Mouse (Mus musculus): ENCODE results near the gene Ppp1r11. TPM values are rescaled to one million over a fixed set of nuclear protein-coding genes. Genes with fewer than 3 reads are reported as not detected.
A peak's percentile ranks its signal among the peaks of the same experiment; 100 is the strongest.
"Not testable (repeated sequence)": the region's sequence is repeated elsewhere in the genome, so short reads cannot be mapped to it uniquely, and the experiment has no call there.

The Ppp1r11 gene
- total and polyA plus RNA-seq, 2 experiments from 2014 or later: 28.4 to 145 TPM

DNA sequence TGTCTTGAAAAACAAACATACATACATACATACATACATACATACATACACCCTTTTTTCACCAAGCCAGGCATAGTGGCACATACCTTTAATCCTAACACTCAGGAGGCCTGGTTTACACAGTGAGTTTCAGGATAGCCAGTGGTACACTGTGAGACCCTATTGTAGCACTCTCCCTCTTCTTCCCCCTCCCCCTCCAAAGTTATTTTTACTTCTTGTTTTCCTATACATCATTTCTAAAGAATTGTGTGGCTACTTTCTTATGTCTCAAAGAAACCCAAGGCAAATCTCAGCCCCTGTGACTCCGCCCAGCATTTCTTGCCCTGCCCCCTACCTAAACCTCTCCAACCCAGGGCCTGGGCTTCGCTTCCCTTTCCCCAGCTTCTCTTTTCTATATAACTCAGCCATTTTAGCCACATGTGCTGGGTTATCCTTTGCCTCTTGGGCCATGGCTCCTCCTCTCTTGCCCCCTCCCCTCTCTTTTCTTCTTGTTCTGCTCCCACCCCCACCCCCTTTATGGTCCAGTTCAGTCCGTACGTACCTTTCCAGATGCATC lies 42.3 kb upstream of the Ppp1r11 start:
- 95% methylated on average over 4 of the region's 4 CpGs for WGBS
- Histone ChIP-seq H3K4me2 (ENCODE audit: low read depth, low read length) (no peak overlapping the region), H3K27me3 (ENCODE audit: insufficient read depth, low read length) (no peaks in the 10 kb centered on the region; the same call in 1 of the 2 replicates), H3K9me3 (ENCODE audit: low read length) (no peaks in the 10 kb centered on the region), H3K27ac (no peak overlapping the region), H3K4me1 (ENCODE audit: insufficient read depth, low read length) (no peaks in the 10 kb centered on the region), H3K36me3 (ENCODE audit: insufficient read depth, low read length) (no peaks in the 10 kb centered on the region), H3K4me3 (ENCODE audit: low read length) (no peak overlapping the region), H3K9ac (replicated peaks; ENCODE audit: low read length) (no peak overlapping the region)
- no peak for ATAC-seq
- DNase-seq (ENCODE audit: low spot score): no peak
- no peak for TF ChIP-seq CTCF (IDR thresholded peaks at IDR 0.05; ENCODE audit: low read depth)

- no peaks in the 10 kb centered on the region; the same call in 1 of the 2 replicates for H3K27me3 ChIP-seq (ENCODE audit: insufficient read depth, low read length)
- TF ChIP-seq CTCF (IDR thresholded peaks at IDR 0.05; ENCODE audit: low read depth): no peak
- H3K4me3 ChIP-seq (ENCODE audit: low read length): no peak overlapping the region
- no peaks in the 10 kb centered on the region for H3K4me1 ChIP-seq (ENCODE audit: insufficient read depth, low read length)
- 74% methylated on average over 3 of the region's 3 CpGs for WGBS
- H3K4me2 ChIP-seq (ENCODE audit: low read depth, low read length): no peak overlapping the region
- H3K9ac ChIP-seq (replicated peaks; ENCODE audit: low read length): no peak overlapping the region
- H3K27ac ChIP-seq: no peak overlapping the region
- DNase-seq (ENCODE audit: low spot score) (no peak), ATAC-seq (no peak)
- H3K9me3 ChIP-seq (ENCODE audit: low read length): no peaks in the 10 kb centered on the region
- H3K36me3 ChIP-seq (ENCODE audit: insufficient read depth, low read length): no peaks in the 10 kb centered on the region
These were observed 41.0 kb upstream of the Ppp1r11 start for GRCm38 (mm10) chr17:36992336-36993104.

- not testable (repeated sequence) for H3K4me2 ChIP-seq (ENCODE audit: low read depth, low read length); H3K27me3 ChIP-seq (ENCODE audit: insufficient read depth, low read length); DNase-seq (ENCODE audit: low spot score); H3K4me1 ChIP-seq (ENCODE audit: insufficient read depth, low read length); H3K27ac ChIP-seq; H3K4me3 ChIP-seq (ENCODE audit: low read length); ATAC-seq; H3K9me3 ChIP-seq (ENCODE audit: low read length); H3K9ac ChIP-seq (replicated peaks; ENCODE audit: low read length); H3K36me3 ChIP-seq (ENCODE audit: insufficient read depth, low read length)
- 95% methylated on average over 6 of the region's 6 CpGs for WGBS
These were observed 39.1 kb upstream of the Ppp1r11 start for GRCm38 (mm10) chr17:36990630-36991029.

DNA sequence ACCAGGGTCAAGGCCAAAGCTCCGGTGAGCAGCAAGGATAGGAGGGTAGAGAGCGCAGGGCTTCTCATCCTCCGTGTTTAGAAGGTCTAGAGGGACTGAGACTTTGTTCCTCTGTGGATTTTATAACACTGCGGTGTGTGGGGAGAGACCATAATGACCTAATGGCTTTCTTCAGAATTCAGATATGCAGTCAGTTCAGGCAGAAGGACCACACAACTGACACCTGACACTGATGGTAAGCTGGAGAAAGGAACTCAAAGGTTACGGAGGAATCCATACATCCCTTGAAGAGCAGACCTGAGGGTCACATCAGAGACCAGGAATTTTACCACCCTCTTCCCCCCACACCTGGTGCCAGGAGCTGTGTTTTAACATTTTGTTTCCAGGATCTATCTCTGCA lies 37.9 kb upstream of the Ppp1r11 start, which contains the start of gene H2-M5:
H2-M5 (minus strand) TSS at position 101 of the 400 bp plus-strand sequence.
- ATAC-seq (no peak), DNase-seq (ENCODE audit: low spot score) (no peak)
- Histone ChIP-seq H3K27me3 (ENCODE audit: insufficient read depth, low read length) (no peaks in the 10 kb centered on the region; the same call in 1 of the 2 replicates), H3K4me3 (ENCODE audit: low read length) (peak within 1 kb of the TSS; percentile 8), H3K36me3 (ENCODE audit: insufficient read depth, low read length) (no peaks in the 10 kb centered on the region), H3K9ac (replicated peaks; ENCODE audit: low read length) (no peak within 1 kb of the TSS), H3K27ac (no peak within 1 kb of the TSS), H3K9me3 (ENCODE audit: low read length) (no peaks in the 10 kb centered on the region), H3K4me2 (ENCODE audit: low read depth, low read length) (peak within 1 kb of the TSS; percentile 38), H3K4me1 (ENCODE audit: insufficient read depth, low read length) (no peaks in the 10 kb centered on the region)
- 34% methylated on average over 5 of the region's 5 CpGs for WGBS
- no peak for TF ChIP-seq CTCF (IDR thresholded peaks at IDR 0.05; ENCODE audit: low read depth)

DNA sequence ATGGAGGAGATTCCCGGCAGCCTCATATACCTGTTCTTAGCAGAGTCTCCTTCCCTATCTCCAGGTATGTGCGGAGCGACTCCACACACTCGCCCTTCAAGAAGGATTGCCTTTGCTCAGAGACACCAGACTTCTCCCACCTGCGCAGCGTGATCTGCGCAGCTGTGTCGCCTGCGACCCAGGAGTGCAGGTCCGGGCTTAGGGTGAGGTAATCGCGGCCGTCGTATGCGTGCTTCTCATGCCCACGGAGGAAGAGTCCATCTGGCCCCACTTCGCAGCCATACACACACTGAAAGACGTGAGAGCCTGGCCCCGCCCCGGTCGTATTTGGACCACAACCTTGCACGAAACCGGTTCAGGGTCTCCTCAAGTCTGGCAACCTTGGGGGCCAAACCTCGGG lies 36.9 kb upstream of the Ppp1r11 start:
- TF ChIP-seq CTCF (IDR thresholded peaks at IDR 0.05; ENCODE audit: low read depth): no peak
- H3K4me2 ChIP-seq (ENCODE audit: low read depth, low read length): peak overlapping the region; percentile 38
- peak overlapping the region; percentile 8 for H3K4me3 ChIP-seq (ENCODE audit: low read length)
- no peak overlapping the region for H3K9ac ChIP-seq (replicated peaks; ENCODE audit: low read length)
- H3K27me3 ChIP-seq (ENCODE audit: insufficient read depth, low read length): no peaks in the 10 kb centered on the region; the same call in 1 of the 2 replicates
- H3K27ac ChIP-seq: no peak overlapping the region
- H3K9me3 ChIP-seq (ENCODE audit: low read length): no peaks in the 10 kb centered on the region
- peak; percentile 22 for DNase-seq (ENCODE audit: low spot score)
- no peaks in the 10 kb centered on the region for H3K4me1 ChIP-seq (ENCODE audit: insufficient read depth, low read length)
- 12% methylated on average over 24 of the region's 24 CpGs for WGBS
- H3K36me3 ChIP-seq (ENCODE audit: insufficient read depth, low read length): no peaks in the 10 kb centered on the region
- ATAC-seq: peak; percentile 78

GRCm38 (mm10) chr17:36982253-36983155 lies 31.0 kb upstream of the Ppp1r11 start:
- TF ChIP-seq CTCF (IDR thresholded peaks at IDR 0.05; ENCODE audit: low read depth): no peak
- Histone ChIP-seq H3K4me2 (ENCODE audit: low read depth, low read length) (no peak overlapping the region), H3K9ac (replicated peaks; ENCODE audit: low read length) (no peak overlapping the region), H3K4me3 (ENCODE audit: low read length) (no peak overlapping the region), H3K4me1 (ENCODE audit: insufficient read depth, low read length) (0 out of 2 replicates have a peak, but pooled peaks cover 4% of the 10 kb centered on the region), H3K9me3 (ENCODE audit: low read length) (no peaks in the 10 kb centered on the region), H3K27me3 (ENCODE audit: insufficient read depth, low read length) (no peaks in the 10 kb centered on the region), H3K36me3 (ENCODE audit: insufficient read depth, low read length) (no peaks in the 10 kb centered on the region), H3K27ac (no peak overlapping the region)
- 56% methylated on average over 5 of the region's 5 CpGs for WGBS
- ATAC-seq (no peak), DNase-seq (ENCODE audit: low spot score) (no peak)
